Mouse (Mus musculus) mature B cell (primary cell): ENCODE data around the gene Adgrb3.
"Not testable (repeated sequence)": the region's sequence is repeated elsewhere in the genome, so short reads cannot be mapped to it uniquely, and the experiment has no call there.

ENCODE experiments used
- in situ Hi-C: fragments of 300-500 bp; cut with MboI; formaldehyde crosslinking; loops from 2 replicates; pipeline ENCODE4 v1.14.3; 2019

Gene Adgrb3

DNA sequence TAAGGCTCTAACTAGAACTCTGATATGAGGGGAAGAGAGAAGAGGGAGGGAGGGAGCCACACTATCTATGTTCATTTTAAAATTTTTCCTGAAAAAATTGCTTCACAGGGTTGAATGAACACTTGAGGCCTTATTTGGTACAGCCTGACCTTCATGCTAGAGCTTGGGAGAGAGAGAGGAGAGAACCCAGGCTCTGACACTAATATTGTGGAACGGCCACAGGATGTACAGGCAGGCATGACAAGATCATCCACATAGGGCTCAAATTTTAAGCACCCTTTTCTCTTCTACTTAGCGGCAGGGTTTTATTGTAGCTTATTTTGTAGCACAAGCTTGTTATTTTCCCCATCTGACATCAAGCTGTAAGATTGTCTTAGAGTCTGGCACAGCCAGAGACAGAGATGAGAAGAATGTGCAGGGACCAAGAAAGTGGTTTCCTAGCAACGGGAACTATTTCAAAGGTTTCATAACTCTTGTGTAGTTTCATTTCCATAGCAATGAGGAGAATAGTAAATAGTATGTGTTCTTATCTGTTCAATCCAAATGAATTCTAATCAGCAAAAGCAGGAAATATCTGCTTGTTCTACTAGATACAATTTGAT lies 721.9 kb downstream of the Adgrb3 start:
- in situ Hi-C loops, result no loop called here

DNA sequence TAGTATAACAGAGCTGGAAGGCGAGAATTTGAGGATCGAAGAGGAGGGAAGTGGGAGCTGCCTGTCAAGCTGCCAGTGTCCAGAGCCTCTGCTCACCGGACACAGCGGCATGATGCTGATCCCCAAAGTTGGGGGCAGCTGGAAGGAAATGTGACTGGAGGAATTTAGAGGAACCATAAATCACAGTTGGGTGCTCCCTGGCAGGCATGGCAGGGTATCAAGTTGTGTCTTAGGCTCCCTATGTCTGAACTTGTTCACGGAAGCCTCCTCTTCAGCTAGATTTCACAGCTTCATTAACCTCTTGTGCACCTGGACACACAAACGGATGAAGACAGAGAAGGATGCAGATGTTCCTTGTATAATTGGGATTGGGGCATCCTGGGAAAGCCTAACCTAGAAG lies 722.8 kb downstream of the Adgrb3 start:
- in situ Hi-C loops, result no loop called here

DNA sequence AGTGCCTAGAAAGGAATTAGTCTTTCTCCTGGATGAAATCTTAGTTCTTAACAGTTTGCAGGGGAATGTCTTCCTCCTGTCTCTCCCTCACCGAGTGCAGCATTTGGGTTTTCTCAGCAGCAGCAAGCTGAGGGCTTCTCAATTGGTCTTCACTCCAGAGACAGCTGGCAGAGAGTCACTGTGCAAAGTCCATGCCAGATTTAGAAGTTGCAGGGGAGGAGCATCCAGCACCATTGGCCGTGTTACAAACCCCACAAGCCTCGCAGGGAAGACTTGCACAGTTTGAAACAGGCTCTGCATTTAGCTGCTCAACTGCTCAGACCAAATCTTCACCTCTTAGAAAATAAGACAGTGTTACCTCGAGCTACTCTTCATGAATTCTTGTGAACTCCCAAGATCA lies 724.1 kb downstream of the Adgrb3 start:
- in situ Hi-C loops, result no loop called here

DNA sequence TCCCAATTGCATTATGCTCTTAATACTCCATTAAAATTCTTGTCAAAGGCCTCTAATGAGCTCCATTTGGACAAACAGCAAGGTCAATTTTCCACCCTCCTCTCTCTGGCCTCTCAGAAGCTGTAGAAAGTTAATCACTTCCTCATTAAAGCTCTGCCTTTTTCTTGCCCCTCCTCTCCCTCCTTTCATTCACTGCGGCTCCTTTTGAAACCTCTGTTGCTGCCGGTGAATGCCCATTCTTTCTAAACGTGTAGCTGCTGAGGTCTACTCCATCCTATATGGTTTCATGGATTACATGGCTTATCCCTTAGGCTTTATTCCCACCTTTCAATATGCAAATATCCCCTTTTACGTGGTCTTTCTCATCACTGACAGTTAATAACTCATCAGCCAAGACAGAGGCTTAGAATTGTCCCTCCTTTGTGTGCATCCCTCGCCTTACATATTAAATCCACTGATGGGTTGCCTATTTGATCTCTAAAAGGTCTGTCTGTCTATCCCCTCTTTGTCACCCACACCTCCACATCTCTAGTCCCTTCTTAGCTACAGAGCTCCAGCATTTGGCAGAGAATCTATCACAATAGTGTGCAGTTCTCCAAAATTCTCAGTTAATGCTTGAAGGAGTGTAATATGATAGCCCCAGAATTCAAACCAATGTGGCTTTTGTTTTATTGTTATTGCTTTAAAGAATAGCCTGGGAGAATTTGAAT lies 741.3 kb downstream of the Adgrb3 start:
- in situ Hi-C loops, result no loop called here

DNA sequence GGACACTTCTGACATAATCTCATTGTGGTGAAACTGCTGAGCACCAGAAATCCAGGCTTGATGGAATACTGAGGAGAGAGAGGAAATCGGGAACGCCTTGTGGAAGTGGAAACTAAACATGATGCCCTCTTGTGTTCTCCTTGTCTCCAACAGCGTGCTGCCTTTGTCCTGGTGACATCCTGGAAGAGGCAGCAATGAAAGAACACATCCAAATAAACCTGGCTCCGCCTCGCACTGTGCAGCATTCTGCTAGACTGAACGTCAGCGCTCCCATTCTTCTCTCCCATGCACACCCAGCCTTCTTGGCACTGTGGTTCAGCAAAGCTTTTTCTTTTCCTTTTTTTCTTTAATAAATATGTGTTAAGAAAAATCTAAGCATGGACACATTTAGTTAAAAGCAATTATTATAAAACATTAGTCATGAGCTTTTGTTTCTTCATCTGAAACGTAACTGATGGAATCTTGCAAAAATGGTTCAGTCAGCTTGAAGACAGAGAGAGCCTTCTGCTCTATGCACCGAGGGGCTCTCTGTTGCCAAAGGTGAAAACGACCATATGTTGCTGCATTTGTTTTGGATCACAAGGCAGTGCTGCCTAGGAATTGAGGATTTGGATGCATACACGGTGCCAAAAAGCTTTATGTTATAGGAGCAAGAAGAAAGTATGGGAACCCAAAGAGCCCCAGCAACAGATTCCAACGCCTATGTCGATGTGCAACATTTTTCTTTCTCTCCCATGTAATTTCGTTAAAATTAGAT lies 743.7 kb downstream of the Adgrb3 start:
- in situ Hi-C loops, result no loop called here

DNA sequence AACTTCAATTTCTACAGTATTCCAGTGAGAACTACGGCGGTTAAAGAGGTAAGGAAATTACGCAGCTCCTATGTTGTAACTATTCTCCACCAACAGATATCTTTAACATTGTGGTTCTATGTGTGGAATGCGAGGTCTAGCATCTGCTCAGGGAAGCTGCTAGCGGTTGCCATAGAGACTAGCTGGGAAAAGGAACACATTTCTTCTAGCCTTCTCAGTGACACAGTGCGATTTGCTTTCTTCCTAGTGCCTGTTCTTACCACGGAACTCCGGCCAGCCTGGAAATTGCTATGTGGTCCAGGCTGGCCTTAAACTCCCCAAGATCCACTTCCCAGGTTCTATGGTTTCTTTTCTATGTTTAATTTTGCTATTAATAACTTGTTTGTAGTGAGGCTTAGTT lies 747.1 kb downstream of the Adgrb3 start:
- in situ Hi-C loops, result no loop called here

DNA sequence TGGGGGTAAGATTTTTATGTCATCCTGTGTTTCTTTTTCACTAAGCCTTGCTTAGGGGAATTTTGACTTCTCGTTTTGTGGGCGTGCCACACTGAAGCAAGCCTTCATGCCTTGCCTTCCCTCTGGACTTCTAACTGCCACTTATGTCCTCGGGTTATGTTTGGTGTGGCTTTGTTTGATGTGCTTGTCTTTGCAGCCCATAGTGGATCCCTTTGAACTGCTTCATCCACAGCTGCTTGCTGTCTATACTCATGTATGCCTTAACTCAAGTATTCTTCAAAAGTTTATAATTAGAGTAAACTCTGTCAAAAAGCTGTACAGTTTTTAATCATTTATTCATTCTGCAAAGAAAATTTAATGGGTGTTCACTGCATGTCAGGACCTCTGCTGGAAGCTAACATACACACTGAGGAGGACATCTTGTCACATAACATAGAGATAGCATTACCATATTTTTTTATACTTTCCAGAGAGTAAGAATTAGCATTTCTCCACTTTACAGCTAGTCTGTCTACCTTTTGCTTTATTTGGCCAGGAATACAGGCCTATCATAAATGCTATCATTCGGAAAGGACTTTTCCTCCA lies 748.1 kb downstream of the Adgrb3 start:
- in situ Hi-C loops, result no loop called here

DNA sequence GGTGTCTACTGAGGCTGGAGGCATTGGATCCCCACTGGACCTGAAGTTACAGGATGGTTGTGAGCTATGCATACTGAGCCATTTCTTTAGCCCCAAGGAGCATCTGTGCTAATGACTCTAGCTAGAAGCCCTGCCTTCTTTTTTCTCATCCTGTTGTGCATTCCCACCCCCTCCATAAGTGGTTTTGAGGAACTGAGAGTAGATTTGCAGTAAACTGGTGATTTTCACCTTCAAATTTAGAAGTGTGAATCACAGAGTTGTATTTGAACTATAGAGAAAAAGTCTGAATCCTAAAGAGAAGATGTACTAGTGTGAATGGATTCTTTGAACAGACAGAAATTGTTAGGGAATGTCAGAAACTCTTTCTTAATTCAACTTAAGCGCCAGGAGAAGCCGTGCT lies 750.1 kb downstream of the Adgrb3 start:
- in situ Hi-C loops, result no loop called here

DNA sequence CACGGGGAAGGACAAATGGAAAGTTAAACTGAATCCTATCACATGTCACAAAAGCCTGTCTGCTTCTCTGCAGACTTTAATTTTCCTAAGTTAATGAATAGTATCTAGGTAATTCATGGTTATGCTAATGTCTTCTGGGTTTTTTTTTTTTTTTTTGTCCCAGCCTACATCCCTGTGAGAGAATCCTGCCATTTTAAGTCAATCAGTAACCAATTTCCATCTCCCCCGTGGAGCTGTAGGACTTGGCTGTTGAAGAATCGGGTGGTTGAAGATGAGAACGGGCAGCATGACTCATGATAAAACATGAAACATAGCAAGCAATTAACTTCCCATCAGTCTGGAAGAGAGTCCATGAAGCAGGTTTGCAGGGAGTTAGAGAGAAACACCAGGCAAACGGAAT lies 753.6 kb downstream of the Adgrb3 start:
- in situ Hi-C loops, result no loop called here

DNA sequence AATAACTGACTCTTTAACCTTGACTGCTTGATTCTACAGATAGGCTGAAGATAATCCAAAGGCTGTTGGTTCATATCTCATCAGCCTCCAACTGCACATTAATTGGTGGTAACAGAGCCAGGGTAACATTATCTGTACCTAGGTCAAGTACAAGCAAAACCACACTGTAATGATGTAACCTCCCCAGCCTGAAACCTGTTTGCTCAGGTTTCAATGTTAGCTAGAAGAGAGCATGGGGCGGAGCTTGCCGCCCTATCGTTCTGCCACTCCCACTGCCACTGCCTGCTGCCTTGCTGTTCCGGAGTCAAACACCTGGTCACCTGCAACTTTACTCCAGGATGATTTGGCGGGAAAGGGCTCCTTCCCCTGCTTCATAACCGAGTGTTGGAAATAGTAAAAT lies 765.5 kb downstream of the Adgrb3 start:
- in situ Hi-C loops, result no loop called here

DNA sequence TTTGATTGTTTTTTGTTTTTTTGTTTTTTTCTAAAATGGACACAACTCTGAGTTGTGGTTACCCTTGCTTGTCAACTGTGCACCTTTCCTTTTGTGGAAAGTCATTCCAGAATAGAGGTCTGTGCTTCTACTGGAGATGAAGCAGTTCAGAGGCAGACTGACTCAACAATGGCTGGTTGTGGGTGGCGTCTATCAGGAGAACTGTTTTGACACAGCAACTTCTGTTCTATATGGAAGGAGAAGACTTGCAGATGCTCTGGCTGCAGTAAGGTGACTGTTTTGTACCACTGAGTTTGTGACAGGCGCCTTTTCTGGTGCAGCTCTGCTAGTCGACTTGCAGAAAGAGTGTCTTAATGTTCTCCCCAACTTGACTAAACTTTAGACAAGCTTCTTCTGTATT lies 768.6 kb downstream of the Adgrb3 start:
- in situ Hi-C loops, result no loop called here

DNA sequence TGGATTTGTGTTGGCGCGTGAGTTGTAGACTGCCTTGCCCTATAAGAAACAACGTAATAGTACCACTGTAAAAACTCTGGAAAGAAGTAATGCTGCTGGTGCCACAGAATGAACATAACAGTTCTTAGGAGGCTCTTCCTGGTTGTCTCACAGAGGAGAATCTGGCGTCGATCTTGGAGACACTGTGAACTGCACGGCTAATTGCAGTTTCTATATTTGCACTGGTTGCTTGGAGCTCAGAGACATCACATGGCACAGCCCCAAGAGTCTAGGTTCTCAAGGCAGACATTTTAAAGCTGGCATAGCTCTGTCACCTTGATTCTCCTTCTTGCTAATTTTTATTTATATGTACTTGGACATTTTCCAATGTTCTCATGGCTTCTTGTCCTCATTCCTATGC lies 769.3 kb downstream of the Adgrb3 start:
- in situ Hi-C loops, result no loop called here

DNA sequence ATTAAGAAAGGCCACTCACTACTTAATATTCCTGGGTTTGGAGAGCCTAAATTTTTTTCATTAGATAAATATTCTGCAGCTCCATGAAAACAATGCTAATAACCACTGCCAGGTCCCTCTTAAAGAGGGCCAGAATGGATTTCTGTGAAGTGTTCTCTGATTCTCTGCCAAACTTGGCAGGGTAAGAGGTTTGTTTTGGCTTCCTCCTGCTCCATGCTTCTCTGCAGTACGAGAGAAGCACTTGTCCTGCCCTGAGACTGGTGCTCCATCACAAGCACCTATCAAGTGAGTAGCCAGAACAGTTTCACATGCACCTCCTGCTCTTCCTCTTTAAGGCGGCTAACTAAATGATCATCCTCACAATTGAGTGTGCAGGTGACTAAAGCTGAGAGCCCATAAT lies 771.9 kb downstream of the Adgrb3 start:
- in situ Hi-C loops, result no loop called here

DNA sequence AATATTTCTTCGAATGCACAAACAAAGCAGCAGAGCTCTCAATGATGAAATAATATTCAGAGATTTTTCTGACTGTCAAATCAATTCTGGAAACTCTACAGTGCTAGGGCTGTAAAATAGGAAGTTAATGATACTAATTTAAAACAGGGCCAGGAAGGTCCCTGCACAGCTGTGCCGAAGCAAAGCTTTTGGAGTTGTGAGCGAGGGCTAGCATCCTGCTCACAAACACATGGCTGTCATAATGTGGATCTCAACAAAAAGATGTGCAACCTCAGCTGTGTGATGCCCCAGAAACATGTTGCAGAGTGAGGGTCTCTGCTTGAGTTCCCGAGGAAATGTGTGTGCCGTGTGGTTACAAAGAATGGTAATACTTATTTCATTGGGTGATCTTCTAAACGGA lies 772.3 kb downstream of the Adgrb3 start:
- in situ Hi-C loops, result no loop called here

DNA sequence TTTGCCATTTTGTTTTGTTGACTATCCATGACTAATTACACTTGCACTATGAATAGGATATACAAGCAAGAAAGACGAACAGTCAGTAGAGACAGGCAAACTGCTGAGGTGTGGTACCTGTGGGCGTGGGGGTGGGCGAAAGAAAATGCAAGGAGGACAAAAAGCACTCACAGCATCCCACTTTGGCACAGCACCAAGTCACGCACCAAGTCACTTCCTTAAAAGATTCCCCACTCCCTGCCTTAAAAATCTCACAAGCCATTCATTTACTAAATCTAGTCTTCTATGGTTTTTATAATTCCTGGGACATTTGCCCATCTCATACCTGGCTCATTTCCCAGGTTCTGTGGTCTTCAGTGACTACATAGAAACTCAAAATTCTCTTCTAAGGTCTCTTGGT lies 787.4 kb downstream of the Adgrb3 start:
- in situ Hi-C loops, result no loop called here

DNA sequence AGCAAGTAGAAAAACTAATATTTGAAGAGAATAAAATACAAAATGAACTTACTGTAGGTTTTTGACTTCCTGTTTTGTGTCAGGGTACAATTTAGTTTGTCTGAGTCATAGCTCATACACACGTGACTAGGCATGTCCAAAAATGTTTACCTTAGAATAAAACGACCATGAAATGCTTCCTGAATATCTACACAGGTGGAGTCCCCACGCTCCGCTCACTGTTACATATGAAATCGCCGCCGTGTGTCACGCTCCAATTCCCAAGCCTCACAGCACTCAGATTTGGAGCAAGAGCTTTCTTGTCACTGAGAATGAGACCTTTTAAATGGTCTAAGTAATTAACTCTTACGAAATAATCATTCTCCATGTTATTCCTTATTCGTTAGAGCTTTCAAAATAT lies 795.3 kb downstream of the Adgrb3 start:
- in situ Hi-C loops, result no loop called here

DNA sequence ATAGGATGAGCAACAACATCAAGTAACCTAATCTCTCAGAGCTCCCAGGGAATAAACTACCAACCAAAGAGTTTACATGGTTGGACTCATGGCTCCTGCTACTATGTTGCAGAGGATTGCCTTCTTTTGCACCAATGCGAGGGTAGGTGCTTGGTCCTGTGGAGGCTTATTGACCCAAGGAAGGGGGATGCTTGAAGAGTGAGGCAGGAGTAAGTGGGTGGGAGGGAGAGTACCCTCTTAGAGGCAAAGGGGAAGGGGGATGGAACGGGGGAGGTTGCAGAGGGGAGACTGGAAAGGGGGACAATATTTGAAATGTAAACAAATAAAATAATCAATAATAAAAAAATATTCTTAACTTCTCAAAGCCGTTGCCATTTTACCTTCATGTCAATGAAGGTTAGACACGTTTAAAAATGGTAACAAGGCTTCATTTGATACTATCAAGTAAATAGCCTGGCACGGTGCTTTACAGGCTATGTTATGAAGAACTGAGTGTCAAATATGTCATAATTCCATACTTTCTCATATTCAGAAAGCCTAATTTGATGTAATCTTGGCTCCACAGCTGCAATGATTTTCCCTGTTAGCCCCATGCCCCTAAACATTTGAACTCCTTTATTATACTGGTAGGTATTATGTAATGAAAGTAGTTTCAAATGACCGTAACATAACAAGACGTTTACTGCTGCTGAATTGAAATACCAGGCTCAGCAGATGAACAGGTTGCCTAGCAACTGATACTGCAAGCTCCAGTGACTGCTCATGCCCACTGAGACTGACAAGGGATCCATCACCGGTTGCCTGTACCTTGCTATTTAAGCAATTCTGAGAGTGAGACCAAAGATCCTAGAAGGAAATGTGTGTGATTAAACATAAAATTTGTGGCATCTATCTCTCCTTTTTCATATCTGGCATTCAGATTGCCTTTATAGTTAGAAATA lies 796.1 kb downstream of the Adgrb3 start:
- in situ Hi-C loops, result no loop called here

DNA sequence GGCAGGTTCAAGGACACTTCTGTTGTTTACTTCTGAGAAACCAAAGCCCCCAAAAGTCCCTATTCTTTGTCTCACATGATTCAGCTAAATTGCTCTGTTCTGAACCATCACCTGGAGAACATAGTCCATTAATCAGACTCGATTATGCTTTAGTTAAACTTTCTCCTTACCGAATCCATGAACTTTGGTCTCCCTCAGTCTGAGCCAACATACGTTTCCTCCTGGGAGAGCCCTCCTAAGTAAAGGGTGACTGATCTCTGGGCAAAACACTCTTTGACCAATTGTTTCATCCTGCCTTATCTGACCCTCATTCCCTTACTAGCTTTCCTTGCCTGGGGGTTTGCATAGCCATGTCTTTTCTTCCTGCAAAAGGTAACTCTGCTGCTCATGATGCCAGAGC lies 806.4 kb downstream of the Adgrb3 start:
- in situ Hi-C loops, result no loop called here

DNA sequence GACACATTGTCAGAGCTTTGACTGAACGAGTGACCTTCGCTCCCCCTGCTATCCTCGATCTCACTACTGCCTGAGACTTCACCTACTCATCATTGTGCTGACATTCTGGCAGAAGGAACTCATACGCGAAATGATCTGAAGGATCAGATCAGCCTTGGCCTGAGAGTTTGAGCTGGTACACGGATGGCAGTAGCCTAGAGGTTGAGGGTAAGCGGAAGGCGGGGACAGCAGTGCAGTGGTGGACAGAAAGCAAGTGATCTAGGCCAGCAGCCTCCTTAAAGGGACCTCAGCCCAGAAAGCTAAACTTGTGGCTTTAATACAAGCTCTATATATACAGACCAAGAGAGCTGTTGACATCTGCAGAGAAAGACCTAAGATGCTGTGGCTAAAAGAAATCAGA lies 811.7 kb downstream of the Adgrb3 start:
- in situ Hi-C loops, result not testable (repeated sequence)
